Mouse (Mus musculus): ENCODE results near the gene Asrgl1. TPM values are rescaled to one million over a fixed set of nuclear protein-coding genes. Genes with fewer than 3 reads are reported as not detected.

Asrgl1 gene
- polyA plus RNA-seq, 1 experiment from 2014 or later = 15.4 TPM

GRCm38 (mm10) chr19:9119655-9120425 is 15.6 kb downstream of the Asrgl1 start:
- H3K9ac ChIP-seq = no peak overlapping the region
- peaks cover 6% of the 10 kb centered on the region; the same call in 1 of the 2 replicates for H3K36me3 ChIP-seq
- H3K4me1 ChIP-seq (replicated peaks) = peaks cover 11% of the 10 kb centered on the region; the same call in 1 of the 2 replicates
- H3K9me3 ChIP-seq (replicated peaks) = no peaks in the 10 kb centered on the region
- ATAC-seq (replicated peaks; ENCODE audit: insufficient number of reproducible peaks, insufficient read depth, low FRiP score, low read depth) = no peak
- WGBS = 87% methylated on average over 3 of the region's 3 CpGs
- no peaks in the 10 kb centered on the region for H3K27me3 ChIP-seq
- no peak overlapping the region for H3K4me3 ChIP-seq
- no peak overlapping the region for H3K27ac ChIP-seq
- no peak overlapping the region for H3K4me2 ChIP-seq

GRCm38 (mm10) chr19:9117275-9117674 is 18.2 kb downstream of the Asrgl1 start:
- Histone ChIP-seq H3K4me3 (no peak overlapping the region), H3K9ac (no peak overlapping the region), H3K4me2 (peak overlapping the region; percentile 34; the same call in 1 of the 2 replicates), H3K27ac (peak overlapping the region; percentile 79), H3K9me3 (replicated peaks) (no peaks in the 10 kb centered on the region), H3K36me3 (peaks cover 14% of the 10 kb centered on the region; the same call in 1 of the 2 replicates), H3K27me3 (no peaks in the 10 kb centered on the region), H3K4me1 (replicated peaks) (peaks cover 11% of the 10 kb centered on the region; the same call in 1 of the 2 replicates)
- peak; percentile 86 for ATAC-seq (replicated peaks; ENCODE audit: insufficient number of reproducible peaks, insufficient read depth, low FRiP score, low read depth)
- 45% methylated on average over 5 of the region's 5 CpGs for WGBS

DNA sequence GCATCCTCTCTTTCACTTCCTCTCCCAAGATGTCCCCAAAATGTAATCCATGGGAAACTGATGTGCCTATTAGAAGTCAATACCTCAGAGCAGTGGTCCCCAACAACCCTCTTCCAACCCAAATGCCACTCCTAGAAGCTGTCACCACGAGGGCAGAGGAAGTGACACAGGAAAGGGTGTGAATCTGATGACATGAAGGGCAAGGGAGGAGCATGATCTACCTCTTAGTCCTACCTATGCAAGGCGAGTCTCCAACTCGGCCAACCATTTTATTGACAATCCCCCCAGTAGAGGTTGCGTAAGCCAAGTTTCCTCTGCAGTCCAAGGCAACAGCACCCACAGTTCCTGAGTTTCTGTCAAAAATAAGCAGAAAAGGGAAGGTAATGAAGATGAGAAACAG is 19.2 kb downstream of the Asrgl1 start:
- no peak overlapping the region for H3K4me3 ChIP-seq
- no peak overlapping the region for H3K4me2 ChIP-seq
- H3K9me3 ChIP-seq (replicated peaks) = no peaks in the 10 kb centered on the region
- peaks cover 14% of the 10 kb centered on the region; the same call in 1 of the 2 replicates for H3K36me3 ChIP-seq
- ATAC-seq (replicated peaks; ENCODE audit: insufficient number of reproducible peaks, insufficient read depth, low FRiP score, low read depth) = no peak
- no peak overlapping the region for H3K27ac ChIP-seq
- no peaks in the 10 kb centered on the region for H3K27me3 ChIP-seq
- WGBS = 75% methylated on average over 4 of the region's 4 CpGs
- H3K4me1 ChIP-seq (replicated peaks) = peaks cover 15% of the 10 kb centered on the region; the same call in 1 of the 2 replicates
- H3K9ac ChIP-seq = no peak overlapping the region

DNA sequence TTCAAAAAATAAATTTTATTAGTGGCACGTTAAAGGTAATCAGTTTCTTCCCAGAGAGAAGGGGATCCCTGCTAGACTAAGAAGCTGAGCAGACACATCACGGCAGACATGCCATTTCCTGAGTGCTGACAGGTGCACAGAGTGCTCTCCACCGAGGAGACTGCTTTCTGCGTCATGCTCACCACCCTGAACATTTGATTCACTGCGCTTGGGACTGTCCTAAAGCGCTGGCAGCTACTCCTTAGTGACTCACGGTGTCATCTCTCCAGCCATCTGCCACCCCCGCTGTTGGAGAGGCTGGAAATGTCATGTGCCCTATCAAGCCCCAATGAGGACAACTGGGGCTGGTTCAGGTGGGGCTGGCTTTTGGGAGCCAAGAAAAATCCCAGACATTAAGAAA is 23.4 kb downstream of the Asrgl1 start:
- WGBS = 47% methylated on average over 8 of the region's 8 CpGs
- Histone ChIP-seq H3K36me3 (peaks cover 14% of the 10 kb centered on the region; the same call in 1 of the 2 replicates), H3K9me3 (replicated peaks) (no peaks in the 10 kb centered on the region), H3K4me1 (replicated peaks) (peaks cover 12% of the 10 kb centered on the region), H3K9ac (no peak overlapping the region), H3K4me2 (no peak overlapping the region), H3K27ac (no peak overlapping the region), H3K27me3 (no peaks in the 10 kb centered on the region), H3K4me3 (no peak overlapping the region)
- no peak for ATAC-seq (replicated peaks; ENCODE audit: insufficient number of reproducible peaks, insufficient read depth, low FRiP score, low read depth)

DNA sequence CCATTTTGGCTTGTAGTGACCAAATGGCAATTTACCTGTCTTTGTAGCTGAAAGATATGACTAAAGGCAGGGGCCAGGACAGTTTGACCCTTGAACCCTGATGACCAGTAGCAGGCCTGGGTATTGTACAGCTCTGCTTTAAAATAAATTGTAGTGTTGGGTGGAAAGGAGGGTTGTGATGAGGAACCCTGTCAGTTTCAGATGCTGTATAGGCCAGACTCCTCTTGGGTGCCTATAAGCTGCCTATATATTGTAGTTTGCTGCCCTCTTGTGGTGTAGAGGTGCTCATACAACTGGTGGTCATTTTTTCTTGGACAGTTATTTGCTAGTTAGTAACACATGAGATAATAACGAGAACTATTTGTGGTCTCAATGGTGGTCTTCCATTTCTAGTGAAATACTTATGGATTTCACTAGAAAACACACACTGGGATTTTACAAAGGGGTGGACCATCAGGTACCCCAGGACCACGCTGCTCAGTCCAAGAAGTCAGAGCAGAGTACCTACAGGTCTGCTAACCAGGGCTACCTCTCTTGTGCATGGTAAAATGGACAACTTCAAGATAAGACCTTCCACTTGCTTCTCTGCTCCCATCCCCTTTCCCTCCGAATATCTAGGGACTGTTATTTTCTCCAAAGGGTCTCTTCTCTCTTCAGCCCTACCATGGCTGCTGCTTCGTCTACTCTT is 25.1 kb downstream of the Asrgl1 start:
- Histone ChIP-seq H3K27me3 (no peaks in the 10 kb centered on the region), H3K36me3 (0 out of 2 replicates have a peak, but pooled peaks cover 8% of the 10 kb centered on the region), H3K4me1 (replicated peaks) (peaks cover 21% of the 10 kb centered on the region), H3K9ac (no peak overlapping the region), H3K4me3 (no peak overlapping the region), H3K4me2 (no peak overlapping the region), H3K9me3 (replicated peaks) (no peaks in the 10 kb centered on the region), H3K27ac (no peak overlapping the region)
- 47% methylated on average over 4 of the region's 4 CpGs for whole genome bisulfite sequencing
- peak; percentile 29; the same call in 1 of the 2 replicates for ATAC-seq (replicated peaks; ENCODE audit: insufficient number of reproducible peaks, insufficient read depth, low FRiP score, low read depth)

DNA sequence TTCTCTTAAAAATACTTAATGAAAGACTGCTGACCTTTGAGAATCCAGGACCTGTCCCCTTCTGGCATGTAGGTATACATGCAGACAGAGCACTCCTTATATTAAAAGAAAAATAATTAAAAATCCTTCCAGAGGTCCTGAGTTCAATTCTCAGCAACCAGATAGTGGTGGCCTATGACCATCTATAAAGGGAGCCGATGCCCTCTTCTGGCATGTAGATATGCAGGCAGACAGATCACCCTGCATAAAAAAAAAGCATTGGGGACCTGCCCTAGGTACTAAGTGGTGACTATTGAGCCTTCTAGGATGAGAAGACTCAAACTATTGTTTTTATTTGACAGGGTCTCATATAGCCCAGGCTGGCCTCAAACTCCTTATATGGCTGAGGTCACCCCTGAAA is 26.9 kb downstream of the Asrgl1 start:
- Histone ChIP-seq H3K27me3 (no peaks in the 10 kb centered on the region), H3K27ac (no peak overlapping the region), H3K4me1 (replicated peaks) (peaks cover 21% of the 10 kb centered on the region), H3K9ac (no peak overlapping the region), H3K9me3 (replicated peaks) (no peaks in the 10 kb centered on the region), H3K36me3 (0 out of 2 replicates have a peak, but pooled peaks cover 2% of the 10 kb centered on the region), H3K4me3 (no peak overlapping the region), H3K4me2 (no peak overlapping the region)
- 79% methylated on average over 1 of the region's 1 CpGs for WGBS
- ATAC-seq (replicated peaks; ENCODE audit: insufficient number of reproducible peaks, insufficient read depth, low FRiP score, low read depth) = no peak

- Histone ChIP-seq H3K9me3 (replicated peaks) (no peaks in the 10 kb centered on the region), H3K4me3 (no peak overlapping the region), H3K4me2 (no peak overlapping the region), H3K9ac (no peak overlapping the region), H3K4me1 (replicated peaks) (peaks cover 21% of the 10 kb centered on the region), H3K27ac (peak overlapping the region; percentile 59), H3K36me3 (no peaks in the 10 kb centered on the region), H3K27me3 (no peaks in the 10 kb centered on the region)
- ATAC-seq (replicated peaks; ENCODE audit: insufficient number of reproducible peaks, insufficient read depth, low FRiP score, low read depth) = no peak
- 56% methylated on average over 1 of the region's 1 CpGs for WGBS
Observed at GRCm38 (mm10) chr19:9107379-9107755, 28.1 kb downstream of the Asrgl1 start.

- H3K4me1 ChIP-seq (replicated peaks) = peaks cover 17% of the 10 kb centered on the region
- peak overlapping the region; percentile 59 for H3K27ac ChIP-seq
- no peak overlapping the region for H3K4me3 ChIP-seq
- H3K27me3 ChIP-seq = no peaks in the 10 kb centered on the region
- no peaks in the 10 kb centered on the region for H3K36me3 ChIP-seq
- no peak; the same call in 1 of the 2 replicates for ATAC-seq (replicated peaks; ENCODE audit: insufficient number of reproducible peaks, insufficient read depth, low FRiP score, low read depth)
- no peak overlapping the region for H3K4me2 ChIP-seq
- H3K9me3 ChIP-seq (replicated peaks) = no peaks in the 10 kb centered on the region
- WGBS = 16% methylated on average over 4 of the region's 4 CpGs
- H3K9ac ChIP-seq = no peak overlapping the region
Observed at GRCm38 (mm10) chr19:9106751-9107378, 28.6 kb downstream of the Asrgl1 start.

- no peaks in the 10 kb centered on the region for H3K27me3 ChIP-seq
- no peak overlapping the region for H3K9ac ChIP-seq
- H3K9me3 ChIP-seq (replicated peaks) = no peaks in the 10 kb centered on the region
- peak overlapping the region; percentile 59 for H3K27ac ChIP-seq
- no peak overlapping the region for H3K4me3 ChIP-seq
- no peak for ATAC-seq (replicated peaks; ENCODE audit: insufficient number of reproducible peaks, insufficient read depth, low FRiP score, low read depth)
- no peaks in the 10 kb centered on the region for H3K36me3 ChIP-seq
- no peak overlapping the region for H3K4me2 ChIP-seq
- peaks cover 17% of the 10 kb centered on the region for H3K4me1 ChIP-seq (replicated peaks)
- WGBS = 36% methylated on average over 5 of the region's 5 CpGs
Observed at GRCm38 (mm10) chr19:9106096-9106495, 29.3 kb downstream of the Asrgl1 start.

GRCm38 (mm10) chr19:9105101-9105685 is 30.2 kb downstream of the Asrgl1 start:
- H3K36me3 ChIP-seq = no peaks in the 10 kb centered on the region
- H3K27ac ChIP-seq = no peak overlapping the region
- no peak overlapping the region for H3K4me2 ChIP-seq
- no peak overlapping the region for H3K4me3 ChIP-seq
- peaks cover 17% of the 10 kb centered on the region for H3K4me1 ChIP-seq (replicated peaks)
- H3K9me3 ChIP-seq (replicated peaks) = no peaks in the 10 kb centered on the region
- ATAC-seq (replicated peaks; ENCODE audit: insufficient number of reproducible peaks, insufficient read depth, low FRiP score, low read depth) = no peak
- no peak overlapping the region for H3K9ac ChIP-seq
- H3K27me3 ChIP-seq = no peaks in the 10 kb centered on the region
- WGBS = 77% methylated on average over 3 of the region's 3 CpGs

- Histone ChIP-seq H3K4me2 (no peak overlapping the region), H3K9me3 (replicated peaks) (no peaks in the 10 kb centered on the region), H3K27ac (no peak overlapping the region), H3K4me3 (no peak overlapping the region), H3K36me3 (no peaks in the 10 kb centered on the region), H3K27me3 (no peaks in the 10 kb centered on the region), H3K4me1 (replicated peaks) (peaks cover 17% of the 10 kb centered on the region), H3K9ac (no peak overlapping the region)
- 73% methylated on average over 4 of the region's 4 CpGs for WGBS
- ATAC-seq (replicated peaks; ENCODE audit: insufficient number of reproducible peaks, insufficient read depth, low FRiP score, low read depth) = no peak
Observed at GRCm38 (mm10) chr19:9103986-9104385, 31.4 kb downstream of the Asrgl1 start.

Data from heart, embryonic 15.5 days (tissue).